Mouse (Mus musculus): ENCODE results near the gene Camkv. TPM values are rescaled to one million over a fixed set of nuclear protein-coding genes. Genes with fewer than 3 reads are reported as not detected.
A peak's percentile ranks its signal among the peaks of the same experiment; 100 is the strongest.

The Camkv gene
- polyA plus RNA-seq (2015; fragmentation: Nextera tagmentation; extraction: Ambion mirVana) = 90.2 and 121 TPM in 2 replicates

- H3K9me3 ChIP-seq (replicated peaks; ENCODE audit: control insufficient read depth, low read length, poor library complexity, severe bottlenecking) = no peaks in the 10 kb centered on the region
- H3K36me3 ChIP-seq (ENCODE audit: control insufficient read depth, insufficient read depth, low read length) = no peaks in the 10 kb centered on the region
- peak within 1 kb of the TSS; percentile 76 for H3K9ac ChIP-seq (ENCODE audit: low read depth, low read length)
- ATAC-seq = no peak
- 3% methylated on average over 3 of the region's 3 CpGs for WGBS
- peak within 1 kb of the TSS; percentile 65 for H3K4me3 ChIP-seq (ENCODE audit: low read depth, low read length)
- H3K4me2 ChIP-seq (ENCODE audit: low read length) = peak within 1 kb of the TSS; percentile 81
- peaks cover 12% of the 10 kb centered on the region for H3K4me1 ChIP-seq (ENCODE audit: control insufficient read depth, insufficient read depth, low read length)
- peak within 1 kb of the TSS; percentile 58 for H3K27ac ChIP-seq (ENCODE audit: low read length)
- H3K27me3 ChIP-seq (ENCODE audit: control insufficient read depth, insufficient read depth, low read depth, low read length) = no peaks in the 10 kb centered on the region
Measured at GRCm38 (mm10) chr9:107935374-107935773, at the start of gene Camkv. Gene Camkv, plus strand, starts transcription at chr9:107935674.

GRCm38 (mm10) chr9:107887804-107888266 lies 47.6 kb upstream of the Camkv start, which contains the start of gene Mon1a:
Gene Mon1a, plus strand, starts transcription at chr9:107888151.
- H3K36me3 ChIP-seq (ENCODE audit: control insufficient read depth, insufficient read depth, low read length) = no peaks in the 10 kb centered on the region
- H3K4me3 ChIP-seq (ENCODE audit: low read depth, low read length) = peak within 1 kb of the TSS; percentile 59
- under 1% methylated on average over 28 of the region's 28 CpGs for WGBS
- H3K4me2 ChIP-seq (ENCODE audit: low read length) = peak within 1 kb of the TSS; percentile 78
- H3K9ac ChIP-seq (ENCODE audit: low read depth, low read length) = peak within 1 kb of the TSS; percentile 71
- H3K9me3 ChIP-seq (replicated peaks; ENCODE audit: control insufficient read depth, low read length, poor library complexity, severe bottlenecking) = no peaks in the 10 kb centered on the region
- peaks cover 7% of the 10 kb centered on the region for H3K27me3 ChIP-seq (ENCODE audit: control insufficient read depth, insufficient read depth, low read depth, low read length)
- peaks cover 17% of the 10 kb centered on the region for H3K4me1 ChIP-seq (ENCODE audit: control insufficient read depth, insufficient read depth, low read length)
- ATAC-seq = peak; percentile 96
- peak within 1 kb of the TSS; percentile 69 for H3K27ac ChIP-seq (ENCODE audit: low read length)

- ATAC-seq = peak; percentile 82
- Histone ChIP-seq H3K9me3 (replicated peaks; ENCODE audit: control insufficient read depth, low read length, poor library complexity, severe bottlenecking) (no peaks in the 10 kb centered on the region), H3K9ac (ENCODE audit: low read depth, low read length) (peak overlapping the region; percentile 71), H3K27me3 (ENCODE audit: control insufficient read depth, insufficient read depth, low read depth, low read length) (peaks cover 7% of the 10 kb centered on the region), H3K4me3 (ENCODE audit: low read depth, low read length) (peak overlapping the region; percentile 59), H3K27ac (ENCODE audit: low read length) (peak overlapping the region; percentile 69), H3K36me3 (ENCODE audit: control insufficient read depth, insufficient read depth, low read length) (no peaks in the 10 kb centered on the region), H3K4me2 (ENCODE audit: low read length) (peak overlapping the region; percentile 78), H3K4me1 (ENCODE audit: control insufficient read depth, insufficient read depth, low read length) (peaks cover 17% of the 10 kb centered on the region)
- under 1% methylated on average over 18 of the region's 18 CpGs for WGBS
Measured at GRCm38 (mm10) chr9:107888267-107888850, 47.1 kb upstream of the Camkv start.

- ATAC-seq = no peak
- no peaks in the 10 kb centered on the region for H3K36me3 ChIP-seq (ENCODE audit: control insufficient read depth, insufficient read depth, low read length)
- H3K27me3 ChIP-seq (ENCODE audit: control insufficient read depth, insufficient read depth, low read depth, low read length) = peaks cover 5% of the 10 kb centered on the region
- peaks cover 17% of the 10 kb centered on the region for H3K4me1 ChIP-seq (ENCODE audit: control insufficient read depth, insufficient read depth, low read length)
- no peak overlapping the region for H3K9ac ChIP-seq (ENCODE audit: low read depth, low read length)
- no peak overlapping the region for H3K4me2 ChIP-seq (ENCODE audit: low read length)
- WGBS = 81% methylated on average over 6 of the region's 6 CpGs
- H3K27ac ChIP-seq (ENCODE audit: low read length) = no peak overlapping the region
- no peak overlapping the region for H3K4me3 ChIP-seq (ENCODE audit: low read depth, low read length)
- no peaks in the 10 kb centered on the region for H3K9me3 ChIP-seq (replicated peaks; ENCODE audit: control insufficient read depth, low read length, poor library complexity, severe bottlenecking)
Measured at GRCm38 (mm10) chr9:107890260-107890659, 45.2 kb upstream of the Camkv start.

- no peak overlapping the region for H3K9ac ChIP-seq (ENCODE audit: low read depth, low read length)
- no peak overlapping the region for H3K27ac ChIP-seq (ENCODE audit: low read length)
- peaks cover 17% of the 10 kb centered on the region for H3K4me1 ChIP-seq (ENCODE audit: control insufficient read depth, insufficient read depth, low read length)
- WGBS = 96% methylated on average over 1 of the region's 1 CpGs
- peaks cover 5% of the 10 kb centered on the region for H3K27me3 ChIP-seq (ENCODE audit: control insufficient read depth, insufficient read depth, low read depth, low read length)
- H3K4me3 ChIP-seq (ENCODE audit: low read depth, low read length) = no peak overlapping the region
- H3K9me3 ChIP-seq (replicated peaks; ENCODE audit: control insufficient read depth, low read length, poor library complexity, severe bottlenecking) = no peaks in the 10 kb centered on the region
- no peak for ATAC-seq
- H3K36me3 ChIP-seq (ENCODE audit: control insufficient read depth, insufficient read depth, low read length) = no peaks in the 10 kb centered on the region
- H3K4me2 ChIP-seq (ENCODE audit: low read length) = no peak overlapping the region
Measured at GRCm38 (mm10) chr9:107891023-107891422, 44.5 kb upstream of the Camkv start.

- WGBS = 85% methylated on average over 10 of the region's 10 CpGs
- Histone ChIP-seq H3K27me3 (ENCODE audit: control insufficient read depth, insufficient read depth, low read depth, low read length) (peaks cover 7% of the 10 kb centered on the region), H3K9me3 (replicated peaks; ENCODE audit: control insufficient read depth, low read length, poor library complexity, severe bottlenecking) (no peaks in the 10 kb centered on the region), H3K27ac (ENCODE audit: low read length) (no peak overlapping the region), H3K4me3 (ENCODE audit: low read depth, low read length) (no peak overlapping the region), H3K9ac (ENCODE audit: low read depth, low read length) (no peak overlapping the region), H3K4me2 (ENCODE audit: low read length) (no peak overlapping the region), H3K4me1 (ENCODE audit: control insufficient read depth, insufficient read depth, low read length) (0 out of 2 replicates have a peak, but pooled peaks cover 3% of the 10 kb centered on the region), H3K36me3 (ENCODE audit: control insufficient read depth, insufficient read depth, low read length) (no peaks in the 10 kb centered on the region; the same call in 1 of the 2 replicates)
- no peak for ATAC-seq
Measured at GRCm38 (mm10) chr9:107898563-107898962, 36.9 kb upstream of the Camkv start.

GRCm38 (mm10) chr9:107899855-107900254 lies 35.6 kb upstream of the Camkv start:
- Histone ChIP-seq H3K4me3 (ENCODE audit: low read depth, low read length) (no peak overlapping the region), H3K4me1 (ENCODE audit: control insufficient read depth, insufficient read depth, low read length) (0 out of 2 replicates have a peak, but pooled peaks cover 3% of the 10 kb centered on the region), H3K4me2 (ENCODE audit: low read length) (no peak overlapping the region), H3K27ac (ENCODE audit: low read length) (no peak overlapping the region), H3K9ac (ENCODE audit: low read depth, low read length) (no peak overlapping the region), H3K36me3 (ENCODE audit: control insufficient read depth, insufficient read depth, low read length) (no peaks in the 10 kb centered on the region; the same call in 1 of the 2 replicates), H3K27me3 (ENCODE audit: control insufficient read depth, insufficient read depth, low read depth, low read length) (peaks cover 7% of the 10 kb centered on the region), H3K9me3 (replicated peaks; ENCODE audit: control insufficient read depth, low read length, poor library complexity, severe bottlenecking) (no peaks in the 10 kb centered on the region)
- ATAC-seq = no peak
- 73% methylated on average over 12 of the region's 12 CpGs for WGBS

- Histone ChIP-seq H3K4me1 (ENCODE audit: control insufficient read depth, insufficient read depth, low read length) (0 out of 2 replicates have a peak, but pooled peaks cover 6% of the 10 kb centered on the region), H3K27ac (ENCODE audit: low read length) (no peak overlapping the region), H3K9me3 (replicated peaks; ENCODE audit: control insufficient read depth, low read length, poor library complexity, severe bottlenecking) (no peaks in the 10 kb centered on the region), H3K9ac (ENCODE audit: low read depth, low read length) (peak overlapping the region; percentile 64), H3K36me3 (ENCODE audit: control insufficient read depth, insufficient read depth, low read length) (no peaks in the 10 kb centered on the region; the same call in 1 of the 2 replicates), H3K4me2 (ENCODE audit: low read length) (peak overlapping the region; percentile 62), H3K4me3 (ENCODE audit: low read depth, low read length) (peak overlapping the region; percentile 36), H3K27me3 (ENCODE audit: control insufficient read depth, insufficient read depth, low read depth, low read length) (peaks cover 7% of the 10 kb centered on the region)
- ATAC-seq = peak; percentile 59; the same call in 1 of the 2 replicates
- 3% methylated on average over 44 of the region's 44 CpGs for WGBS
Measured at GRCm38 (mm10) chr9:107900840-107901626, 34.4 kb upstream of the Camkv start.

- no peak for ATAC-seq
- 11% methylated on average over 17 of the region's 17 CpGs for WGBS
Measured at GRCm38 (mm10) chr9:107901627-107901914, 33.9 kb upstream of the Camkv start.

More at GRCm38 (mm10) chr9:107901627-107901914, 33.9 kb upstream of the Camkv start:
- Histone ChIP-seq H3K9ac (ENCODE audit: low read depth, low read length) (peak overlapping the region; percentile 31; the same call in 1 of the 2 replicates), H3K9me3 (replicated peaks; ENCODE audit: control insufficient read depth, low read length, poor library complexity, severe bottlenecking) (no peaks in the 10 kb centered on the region), H3K27me3 (ENCODE audit: control insufficient read depth, insufficient read depth, low read depth, low read length) (peaks cover 7% of the 10 kb centered on the region), H3K4me3 (ENCODE audit: low read depth, low read length) (peak overlapping the region; percentile 36; the same call in 1 of the 2 replicates), H3K4me2 (ENCODE audit: low read length) (peak overlapping the region; percentile 62), H3K36me3 (ENCODE audit: control insufficient read depth, insufficient read depth, low read length) (no peaks in the 10 kb centered on the region; the same call in 1 of the 2 replicates), H3K4me1 (ENCODE audit: control insufficient read depth, insufficient read depth, low read length) (peaks cover 9% of the 10 kb centered on the region; the same call in 1 of the 2 replicates), H3K27ac (ENCODE audit: low read length) (no peak overlapping the region)
